Mouse (Mus musculus) duodenum, adult 2 months (tissue): ENCODE results near the gene Mrpl33. TPM values are rescaled to one million over a fixed set of nuclear protein-coding genes. Genes with fewer than 3 reads are reported as not detected.

Experiments
- polyA plus RNA-seq: library from polyadenylated mRNA; depleted of rRNA; stranded (reverse); fragments of >200 nt; gene quantifications from 2 replicates; pipeline ENCODE4 v1.2.3, GENCODE M21; 2012; ENCODE audit warnings: low replicate concordance; rRNA removed

The Mrpl33 gene
- polyA plus RNA-seq: 3.8 and 4.0 TPM in 2 replicates

DNA sequence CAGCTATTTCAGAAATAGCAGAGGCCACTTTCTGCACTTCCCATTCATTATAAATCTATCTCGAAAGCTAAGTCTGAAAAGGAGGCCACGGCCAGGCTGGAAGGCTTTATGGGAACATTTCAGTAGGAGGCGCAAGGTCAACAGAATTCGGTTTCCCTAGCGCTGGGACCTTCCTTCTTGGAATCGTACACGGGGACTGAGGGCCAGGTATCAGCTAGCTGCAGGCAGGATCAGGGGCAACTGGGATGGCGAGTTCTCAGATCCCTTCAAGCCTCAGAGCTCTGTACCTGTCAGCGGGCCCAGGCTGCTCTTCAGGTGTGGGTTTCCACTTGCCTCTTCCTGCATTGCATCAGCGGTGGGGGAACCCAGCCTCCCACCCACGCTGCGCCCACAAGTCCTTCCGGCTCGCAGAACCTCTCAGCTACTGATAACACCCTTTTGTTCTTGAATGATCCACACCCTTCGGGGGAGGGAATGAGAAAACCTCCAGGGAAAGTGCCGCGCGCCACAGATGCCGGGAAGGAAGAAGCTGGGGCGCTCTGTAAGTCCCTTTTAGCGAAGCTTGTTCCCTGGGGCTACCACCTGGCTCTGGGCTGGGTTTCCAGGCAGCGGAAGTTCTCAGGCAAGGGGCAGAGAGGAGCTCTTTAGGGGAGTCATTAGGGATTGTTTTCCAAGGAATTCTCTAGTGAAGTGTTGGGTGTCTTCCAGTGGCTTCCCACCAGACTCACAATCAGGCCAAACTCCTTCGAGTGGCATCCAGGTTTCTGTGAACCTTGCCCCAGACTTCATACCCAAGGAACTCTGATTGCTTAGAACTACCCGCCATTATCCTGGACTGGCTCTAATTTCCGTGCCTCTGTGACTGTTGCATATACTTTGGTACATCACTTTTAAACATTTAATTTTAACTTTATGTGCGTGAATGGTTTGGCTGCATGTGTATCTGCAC, at the start of gene Mrpl33:
TSS of gene Mrpl33 (plus strand) at position 455 of the 949 bp plus-strand sequence.

GRCm38 (mm10) chr5:31696971-31697643, 100.4 kb downstream of the Mrpl33 start, which contains the start of gene Rbks:
Rbks (minus strand) TSS chr5:31697627.

DNA sequence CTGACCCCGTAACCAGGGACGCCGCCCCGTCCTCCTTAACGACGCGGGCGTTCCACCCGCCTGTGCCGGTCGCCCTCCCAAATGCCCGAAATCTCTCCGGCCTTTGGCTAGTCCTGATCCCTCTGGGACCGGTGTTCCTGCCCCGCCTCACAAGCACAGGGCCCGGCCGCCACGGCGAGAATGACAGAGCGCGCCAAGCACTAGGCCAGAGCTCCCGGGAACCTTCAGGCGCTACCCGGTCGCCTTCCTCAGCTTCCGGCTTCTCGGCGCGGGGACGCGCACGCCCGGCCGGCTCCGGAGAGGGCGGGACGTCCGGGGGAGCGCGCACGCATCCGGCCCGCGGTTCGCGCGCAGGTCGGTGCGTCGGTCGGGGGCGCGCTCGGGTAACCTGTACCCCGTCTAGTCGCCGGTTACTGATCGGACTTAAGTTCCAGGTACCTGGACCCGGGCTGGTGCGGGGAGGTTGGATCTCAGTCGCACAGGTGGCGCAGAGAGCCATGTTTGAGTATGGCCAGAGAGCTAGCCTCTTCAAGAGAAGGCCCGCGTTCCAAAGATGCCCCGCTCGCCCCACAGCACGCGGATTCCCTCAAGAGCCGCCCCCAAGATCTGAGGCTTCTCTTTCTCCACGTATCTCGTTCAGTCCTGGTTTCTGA, 101.0 kb downstream of the Mrpl33 start, which contains the start of gene Babam2:
TSS of gene Babam2 (plus strand) at position 41 of the 653 bp plus-strand sequence.

Other genes with a start within 250 kb of the Mrpl33 start
- 3.0 and 4.6 TPM in 2 replicates for gene Zfp512, start 144.5 kb upstream of the Mrpl33 start, polyA plus RNA-seq
- gene 4930548H24Rik, start 111.2 kb upstream of the Mrpl33 start, polyA plus RNA-seq: not detected in 2 replicates
- gene Gpn1, start 102.2 kb upstream of the Mrpl33 start, polyA plus RNA-seq: 3.9 and 15.5 TPM in 2 replicates
- 7.0 and 9.3 TPM in 2 replicates for gene Slc4a1ap, start 69.9 kb upstream of the Mrpl33 start, polyA plus RNA-seq
- gene Supt7l, start 69.1 kb upstream of the Mrpl33 start, polyA plus RNA-seq: 4.6 and 6.4 TPM in 2 replicates
- gene Rbks, start 100.7 kb downstream of the Mrpl33 start, polyA plus RNA-seq: 8.7 and 16.7 TPM in 2 replicates
- 18.7 and 19.2 TPM in 2 replicates for gene Babam2, start 100.7 kb downstream of the Mrpl33 start, polyA plus RNA-seq